Mouse (Mus musculus) thymus, postnatal 25 days (tissue): ENCODE data around the gene Ifnl3.

Experiments
- DNase-seq: peaks from one replicate; pipeline ENCODE4 v3.0.0; 2022

Gene Ifnl3

GRCm38 (mm10) chr7:28547154-28547553 is 24.5 kb downstream of the Ifnl3 start, which contains the start of gene Nccrp1:
TSS of gene Nccrp1 (minus strand) at chr7:28547254.
- DNase-seq: no peak

GRCm38 (mm10) chr7:28547628-28548027 is 25.0 kb downstream of the Ifnl3 start:
- DNase-seq: no peak

DNA sequence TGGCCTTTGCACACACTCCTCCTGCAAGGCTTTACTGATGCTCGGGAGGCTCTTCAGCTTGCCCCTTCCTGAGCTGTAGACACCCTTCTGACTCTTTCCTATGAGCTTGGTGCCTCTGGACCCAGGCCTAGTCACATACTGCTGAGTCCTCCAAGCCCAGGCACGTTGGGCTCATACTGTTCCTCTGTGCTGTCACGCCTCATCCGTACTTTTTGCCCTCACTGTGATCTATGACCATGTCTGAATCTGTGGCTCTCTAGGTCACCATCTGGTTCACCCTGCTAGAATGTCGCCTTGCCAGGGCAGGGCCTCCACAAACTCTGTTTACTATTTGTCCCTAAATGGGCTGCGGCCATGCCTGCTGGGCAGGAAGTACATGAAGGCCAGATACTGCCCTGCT is 30.4 kb downstream of the Ifnl3 start:
- no peak for DNase-seq

- DNase-seq: no peak
Measured at GRCm38 (mm10) chr7:28555939-28556535, 33.4 kb downstream of the Ifnl3 start.

DNA sequence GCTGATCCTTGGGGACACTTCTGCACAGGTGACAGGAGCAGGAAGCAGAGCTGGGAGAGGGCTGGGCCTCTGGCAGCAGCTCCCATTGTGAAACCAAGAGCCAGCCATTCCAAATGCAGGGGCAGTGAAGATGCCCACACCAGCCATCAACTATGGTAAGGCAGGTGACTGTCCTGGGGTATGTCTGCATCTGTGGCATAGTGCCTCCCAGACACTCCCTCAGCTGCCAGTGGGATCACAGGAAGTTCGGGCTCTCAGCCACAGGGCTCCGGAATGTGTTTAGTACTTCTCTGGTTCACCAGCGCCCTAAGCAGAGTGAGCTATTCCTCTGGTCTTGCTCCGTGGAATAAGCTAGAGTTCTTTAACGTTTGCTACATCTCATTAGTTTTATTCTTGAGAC is 34.4 kb downstream of the Ifnl3 start:
- peak; percentile 32 for DNase-seq

- DNase-seq: peak; percentile 90
Measured at GRCm38 (mm10) chr7:28557708-28558107, 35.1 kb downstream of the Ifnl3 start.

DNA sequence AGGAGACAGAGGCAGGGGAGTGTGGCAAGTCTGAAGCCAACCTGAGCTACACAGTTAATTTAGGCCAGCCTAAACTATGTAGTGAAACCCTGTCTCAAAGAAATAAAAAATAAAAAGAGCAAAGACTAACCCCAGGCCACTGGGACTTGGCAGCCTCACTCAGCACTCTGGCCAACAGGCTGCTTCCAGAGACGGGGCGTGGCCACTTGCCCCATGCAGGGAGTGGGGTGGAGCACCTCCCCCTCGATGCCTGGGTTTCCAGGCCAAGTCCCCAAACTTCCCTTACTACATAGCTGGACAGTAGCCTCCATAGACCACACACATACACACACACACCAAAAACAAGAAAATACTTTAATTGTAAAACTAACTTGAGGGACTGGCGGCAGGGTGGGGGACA is 35.9 kb downstream of the Ifnl3 start:
- DNase-seq: no peak

DNA sequence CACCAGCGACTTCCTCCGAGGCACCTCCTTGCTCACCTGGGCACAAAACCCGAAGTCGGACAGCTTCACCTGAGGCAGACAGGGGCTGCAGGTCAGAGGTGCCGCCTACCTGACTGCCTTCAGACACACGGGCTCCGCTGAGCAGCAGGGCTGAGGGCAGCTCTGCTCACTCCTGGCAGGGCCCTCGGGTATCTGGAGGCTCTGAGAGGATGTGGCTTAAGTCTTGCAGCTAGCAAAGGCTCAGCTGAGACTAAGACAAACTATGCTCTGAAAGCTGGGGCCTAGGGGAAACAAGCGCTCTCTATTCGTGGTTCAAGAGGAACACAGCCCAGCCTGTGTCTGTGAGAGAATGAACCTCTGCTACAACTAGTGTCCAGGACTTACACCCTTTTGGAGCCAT is 38.2 kb downstream of the Ifnl3 start:
- DNase-seq: peak; percentile 69

GRCm38 (mm10) chr7:28561967-28562366 is 39.3 kb downstream of the Ifnl3 start:
- no peak for DNase-seq

DNA sequence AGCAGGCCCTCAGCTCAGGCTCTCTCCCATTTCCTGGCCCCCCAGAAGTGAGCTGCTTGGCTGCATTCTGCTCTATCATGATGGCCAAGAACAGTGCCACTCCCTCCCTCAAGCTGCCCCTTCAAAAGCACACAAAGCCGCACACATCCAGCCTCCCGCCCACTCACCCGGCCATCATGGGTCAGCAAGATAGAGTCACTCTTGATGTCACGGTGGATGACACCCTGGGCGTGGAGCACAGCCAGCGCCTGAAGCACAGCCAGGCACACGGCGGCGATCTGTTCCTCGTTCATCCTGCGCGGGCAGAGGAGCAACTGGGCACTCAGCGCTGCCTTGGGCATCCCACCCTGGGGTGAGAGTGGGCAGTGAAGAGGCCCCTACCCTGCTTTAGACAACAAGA is 39.7 kb downstream of the Ifnl3 start:
- no peak for DNase-seq

DNA sequence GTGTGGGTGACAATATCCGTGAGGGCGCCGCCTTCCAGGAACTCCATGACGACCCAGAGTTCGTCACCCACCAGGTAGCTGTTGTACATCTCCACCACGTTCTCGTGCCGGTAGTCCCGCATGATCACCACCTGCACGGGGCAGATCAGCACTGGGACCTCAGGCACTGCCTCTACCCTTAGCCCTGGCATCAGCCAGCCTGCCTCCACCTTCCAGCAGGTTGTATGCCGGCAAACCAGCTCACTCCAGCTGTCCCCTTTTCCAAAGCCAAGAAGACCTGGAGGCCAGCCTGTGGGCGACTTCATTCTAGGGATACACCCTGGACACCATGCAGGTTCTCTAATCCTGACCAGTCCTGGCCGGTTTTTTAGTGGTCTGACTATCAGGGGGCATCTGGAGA is 40.3 kb downstream of the Ifnl3 start:
- no peak for DNase-seq

DNA sequence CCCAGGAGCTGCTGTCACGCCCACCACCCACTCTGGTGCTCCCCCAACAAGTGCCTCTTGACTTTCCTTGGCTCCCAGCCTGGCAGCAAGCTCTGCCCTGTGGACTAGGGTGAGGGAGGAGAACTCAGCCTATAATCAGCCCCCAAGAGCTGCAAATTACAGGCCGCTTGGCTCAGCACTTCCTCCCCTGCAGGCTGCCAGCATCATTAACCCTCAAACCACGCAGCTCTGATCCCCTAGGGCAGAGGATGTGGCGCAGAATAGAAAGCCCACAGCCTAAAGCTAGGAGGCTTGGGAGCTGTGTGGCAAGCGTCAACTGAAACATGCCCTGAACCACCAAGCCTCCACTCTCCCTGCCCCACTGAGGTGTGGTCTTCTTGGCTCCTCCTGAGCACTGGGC is 42.8 kb downstream of the Ifnl3 start:
- peak; percentile 61 for DNase-seq

DNA sequence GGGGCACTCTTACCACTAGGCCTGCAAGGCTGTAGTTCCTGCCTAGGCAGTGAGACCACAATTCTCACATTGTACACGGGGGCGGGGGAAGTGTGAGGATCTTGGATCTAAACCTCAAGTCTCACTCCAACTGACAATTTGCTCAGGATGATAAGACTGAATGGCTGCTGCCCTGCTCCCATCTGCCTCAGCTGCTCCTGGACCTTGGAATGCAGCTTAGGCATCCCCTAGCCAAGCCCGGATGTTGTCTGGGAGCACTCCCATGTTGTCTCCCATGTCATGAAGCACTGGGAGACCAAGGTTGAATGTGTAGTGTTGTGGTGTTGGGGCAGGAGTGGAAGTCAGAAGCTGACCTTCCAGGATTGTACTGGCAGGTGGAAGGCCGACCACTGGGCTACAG is 44.9 kb downstream of the Ifnl3 start:
- no peak for DNase-seq

GRCm38 (mm10) chr7:28568253-28568652 is 45.6 kb downstream of the Ifnl3 start:
- DNase-seq: peak; percentile 72

DNA sequence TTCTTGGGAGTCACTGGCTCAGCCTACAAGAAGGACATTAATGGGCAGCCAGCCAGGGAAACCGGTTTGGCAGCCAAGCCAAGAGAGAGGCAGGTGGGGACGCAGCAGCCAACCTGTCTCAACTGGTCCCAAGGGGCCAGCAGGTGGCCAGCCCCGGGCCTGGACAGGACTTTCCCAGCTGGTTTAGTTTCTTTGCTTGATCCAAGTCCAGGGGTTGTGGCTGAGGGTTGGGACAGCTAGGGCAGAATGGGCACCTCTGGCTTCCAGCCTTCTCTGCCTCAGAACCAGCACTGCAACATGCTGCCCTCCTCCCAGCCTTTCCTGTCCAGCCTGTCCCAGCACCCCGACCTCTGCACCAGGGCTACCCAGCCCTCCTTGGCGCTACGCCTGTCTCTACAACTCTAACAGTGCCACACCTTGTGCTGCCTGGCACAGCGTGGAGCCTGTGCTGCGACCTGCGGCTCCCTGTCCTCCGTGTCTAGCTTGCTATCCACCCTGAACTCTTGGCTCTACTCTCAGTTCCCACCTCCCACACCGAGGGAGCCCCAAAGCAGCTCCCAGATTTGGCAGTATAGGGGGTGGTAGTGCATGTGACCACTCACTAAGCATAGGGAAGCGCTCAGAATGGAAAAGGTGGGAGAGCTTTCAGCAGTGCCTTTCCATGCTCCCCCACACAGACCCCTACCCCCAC is 47.8 kb downstream of the Ifnl3 start:
- DNase-seq: no peak

- no peak for DNase-seq
Measured at GRCm38 (mm10) chr7:28570982-28571682, 48.5 kb downstream of the Ifnl3 start.

DNA sequence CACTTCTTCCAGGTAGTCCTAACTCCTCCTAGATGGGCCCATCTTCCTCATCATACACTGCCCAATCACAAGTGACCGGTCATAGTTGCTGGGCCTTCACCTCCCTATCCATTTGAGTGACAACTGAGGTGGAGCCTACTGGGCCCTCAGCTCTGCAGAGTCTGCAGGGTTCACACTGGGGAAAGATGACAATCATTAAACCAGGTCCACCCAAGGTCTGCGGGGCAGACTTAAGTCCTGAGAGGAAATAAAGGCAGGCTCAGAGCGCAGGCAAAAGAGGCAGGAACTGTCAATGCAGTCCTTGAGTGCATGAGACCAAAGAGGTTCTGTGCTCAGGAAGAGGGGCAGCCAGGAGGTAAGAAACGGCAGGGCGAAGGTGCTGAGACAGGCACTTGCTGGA is 50.1 kb downstream of the Ifnl3 start:
- no peak for DNase-seq

- DNase-seq: no peak
Measured at GRCm38 (mm10) chr7:28573236-28573635, 50.6 kb downstream of the Ifnl3 start.
